Mouse (Mus musculus): ENCODE data around the gene Smap1.
"Not testable (repeated sequence)": the region's sequence is repeated elsewhere in the genome, so short reads cannot be mapped to it uniquely, and the experiment has no call there.

The Smap1 gene

DNA sequence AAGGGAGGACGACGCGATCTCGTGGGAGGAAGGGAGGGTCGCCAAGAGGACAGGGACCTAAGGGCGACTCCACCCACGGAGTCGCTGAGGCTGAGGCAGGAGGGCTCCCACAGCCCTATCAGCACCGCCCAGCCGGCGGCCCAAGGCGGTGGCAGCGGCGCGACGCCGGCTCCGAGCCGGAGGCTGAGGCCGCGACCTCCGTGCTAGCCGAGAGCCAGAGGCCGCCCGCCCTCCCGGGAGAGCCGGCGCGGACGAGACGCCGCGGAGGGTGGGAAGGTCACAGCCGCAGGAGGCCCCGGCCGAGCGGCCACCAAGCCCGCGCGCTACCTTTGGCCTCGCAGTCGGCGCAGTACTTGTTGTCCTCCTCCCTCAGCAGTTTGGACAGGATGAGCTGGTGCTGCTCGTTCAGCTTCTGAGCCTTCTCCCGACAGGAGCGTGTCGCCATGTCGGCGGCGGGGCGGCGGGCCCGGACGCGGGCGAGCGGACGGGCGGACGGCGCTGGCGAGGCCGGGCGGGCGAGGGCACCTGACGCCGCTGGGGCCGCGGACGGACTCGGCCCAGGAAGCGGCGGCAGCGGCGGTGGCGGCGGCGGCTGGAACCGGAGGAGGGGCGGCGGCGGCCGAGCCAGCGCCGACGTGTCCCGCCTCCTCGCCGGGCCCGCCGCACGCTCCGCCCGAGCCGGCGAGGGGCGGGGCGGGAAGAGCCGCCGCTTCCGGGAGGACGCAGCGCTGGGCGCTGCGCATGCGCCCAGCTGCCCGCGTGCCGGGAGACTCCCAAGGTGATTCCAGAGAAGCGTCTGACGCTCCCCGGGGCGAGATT is at the start of gene Smap1:
Smap1 (minus strand) TSS at position 607 of the 819 bp plus-strand sequence.
- in situ Hi-C loops (cut with MboI), result loop anchor here (25.0 kb wide), 1 partner anchor 90 kb away; the partner anchor contains the start of gene Sdhaf4

DNA sequence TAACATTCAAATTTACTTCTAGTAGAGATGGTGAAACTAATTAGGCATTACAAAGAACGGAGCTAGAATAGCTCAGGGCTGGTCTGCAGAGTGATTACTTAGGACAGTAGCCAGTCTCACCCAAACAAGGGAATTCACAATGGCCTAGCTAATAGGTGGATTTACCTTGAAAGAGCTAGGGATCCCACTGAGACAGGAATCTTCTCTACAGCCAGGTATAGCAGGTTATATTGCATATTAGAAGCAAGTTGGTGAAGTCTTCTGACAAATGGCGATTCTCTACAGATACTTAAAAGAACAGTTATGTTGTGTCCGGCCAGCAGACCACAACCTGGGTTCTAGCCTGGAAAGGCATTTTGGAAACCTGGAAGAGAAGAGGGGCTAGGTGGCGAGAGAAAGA is 49.0 kb upstream of the Smap1 start:
- in situ Hi-C loops (cut with MboI), result not testable (repeated sequence)

DNA sequence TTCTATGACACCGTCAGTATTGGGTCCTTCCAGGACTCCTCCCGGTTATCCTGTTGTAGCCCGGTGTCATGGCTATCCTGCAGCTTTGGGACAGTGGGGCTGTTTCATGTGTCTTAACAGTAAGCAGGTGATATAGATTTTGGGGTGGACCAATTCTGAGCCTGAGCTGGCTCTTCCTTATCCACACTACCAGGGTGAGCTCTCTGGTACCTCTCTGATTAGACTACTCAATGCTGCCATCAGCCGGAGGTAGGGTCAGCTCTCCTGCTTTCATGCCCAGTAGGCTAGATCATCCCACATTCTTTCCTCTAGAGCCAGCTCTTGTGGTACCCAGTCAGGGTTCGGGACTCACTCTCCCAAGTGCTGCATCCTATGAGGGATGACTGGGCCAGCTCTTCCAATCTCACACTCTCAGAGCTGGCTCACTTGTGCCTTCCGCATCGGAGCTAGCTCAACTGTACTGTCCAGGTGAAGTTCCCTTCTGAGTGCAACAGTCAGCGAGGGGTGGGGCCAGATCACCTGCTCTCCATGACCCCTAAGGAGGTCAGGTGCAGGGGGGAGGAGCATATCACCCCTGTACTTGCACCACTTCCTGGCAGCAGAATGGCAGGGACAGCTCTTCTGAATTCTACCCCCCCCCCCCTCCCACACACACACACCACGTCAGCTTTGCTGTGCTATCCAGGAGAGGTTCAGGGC is 46.1 kb upstream of the Smap1 start:
- in situ Hi-C loops (cut with MboI), result no loop called here

DNA sequence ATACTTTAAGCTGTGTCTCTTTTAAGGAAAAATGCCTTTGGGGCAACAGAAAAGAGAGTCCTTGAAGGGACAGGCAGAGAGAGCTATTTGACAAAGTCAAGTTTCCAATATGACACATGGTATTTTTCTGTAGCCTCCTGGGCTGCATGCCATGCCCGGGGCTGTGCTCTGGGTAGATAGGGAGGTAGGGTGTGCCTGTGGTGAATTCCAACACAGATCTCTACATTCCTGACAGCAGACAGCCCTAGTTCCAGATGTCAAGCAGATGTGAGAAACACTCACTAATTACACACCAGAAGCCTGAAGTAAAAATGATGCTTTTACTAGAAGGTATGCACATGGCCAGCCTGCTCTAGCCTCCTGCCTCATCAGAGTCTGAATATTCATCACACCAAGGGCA is 44.1 kb upstream of the Smap1 start:
- in situ Hi-C loops (cut with MboI), result no loop called here

DNA sequence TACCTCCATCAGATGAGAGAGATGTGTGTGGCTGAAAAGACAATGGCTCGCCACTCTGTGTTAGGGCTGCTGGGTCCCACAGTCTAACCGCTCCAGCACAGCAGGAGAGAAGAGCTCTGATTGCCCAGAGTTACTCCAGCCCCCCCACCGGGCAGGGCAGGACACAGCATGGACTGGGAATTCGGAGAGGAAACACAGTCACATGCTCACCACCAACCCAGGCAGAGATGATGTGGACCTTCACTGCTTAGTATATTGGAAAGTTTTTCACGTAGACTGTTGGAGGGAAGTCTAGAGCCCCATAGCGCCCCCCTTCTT is 37.3 kb upstream of the Smap1 start:
- in situ Hi-C loops (cut with MboI), result no loop called here

DNA sequence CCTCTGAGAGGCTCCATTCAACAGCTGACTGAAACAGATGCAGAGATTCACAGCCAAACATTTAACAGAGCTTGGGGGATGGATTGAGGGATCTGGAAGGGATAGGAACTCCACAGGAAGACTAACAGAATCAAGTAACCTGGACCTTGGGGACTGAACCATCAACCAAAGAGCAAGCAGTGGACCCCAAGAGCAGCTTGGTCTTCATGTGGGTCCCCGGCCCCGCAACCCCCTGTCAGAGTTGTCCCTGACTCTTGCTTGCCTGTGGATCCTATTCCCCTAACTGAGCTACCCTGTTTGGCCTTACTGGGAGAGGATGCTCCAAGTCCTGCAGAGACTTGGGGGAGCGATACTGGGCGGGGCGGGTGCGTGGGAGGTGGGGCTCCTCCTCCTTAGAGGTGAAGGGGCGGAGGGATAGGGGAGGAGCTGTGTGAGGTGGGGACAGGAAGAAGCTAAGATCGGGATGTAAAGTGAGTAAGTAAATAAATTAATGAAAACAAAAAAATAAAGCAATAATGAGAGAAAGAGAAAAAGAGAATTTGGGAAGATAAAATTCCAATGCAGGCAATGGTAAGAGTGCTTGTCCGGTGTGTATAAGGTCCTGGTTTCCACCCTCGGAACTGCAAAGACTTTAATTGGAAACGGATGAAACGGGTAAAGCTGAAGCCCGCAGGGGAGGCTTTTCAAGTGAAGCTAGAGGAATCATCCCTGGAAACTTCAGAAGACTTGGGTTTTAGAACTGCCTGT is 36.7 kb upstream of the Smap1 start:
- in situ Hi-C loops (cut with MboI), result no loop called here

DNA sequence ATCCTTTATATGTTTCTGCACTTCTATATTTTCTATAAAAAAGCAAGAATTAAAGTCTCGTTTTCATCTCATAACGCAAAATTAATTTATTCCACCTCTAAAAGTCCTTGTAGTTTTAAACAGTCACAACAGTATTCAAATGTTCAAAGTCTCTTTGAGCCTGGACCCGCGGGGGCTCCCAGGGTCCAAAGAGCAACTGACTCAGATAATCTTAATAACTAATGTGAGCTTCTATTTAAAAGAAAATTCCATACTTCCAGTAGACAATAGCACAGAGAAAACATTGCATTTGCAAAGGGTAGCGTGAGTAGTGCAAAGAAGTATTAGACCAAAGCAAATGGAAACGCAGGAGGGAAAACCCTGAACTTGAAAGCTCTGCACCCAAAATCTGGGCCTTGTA is 36.0 kb upstream of the Smap1 start:
- in situ Hi-C loops (cut with MboI), result no loop called here

DNA sequence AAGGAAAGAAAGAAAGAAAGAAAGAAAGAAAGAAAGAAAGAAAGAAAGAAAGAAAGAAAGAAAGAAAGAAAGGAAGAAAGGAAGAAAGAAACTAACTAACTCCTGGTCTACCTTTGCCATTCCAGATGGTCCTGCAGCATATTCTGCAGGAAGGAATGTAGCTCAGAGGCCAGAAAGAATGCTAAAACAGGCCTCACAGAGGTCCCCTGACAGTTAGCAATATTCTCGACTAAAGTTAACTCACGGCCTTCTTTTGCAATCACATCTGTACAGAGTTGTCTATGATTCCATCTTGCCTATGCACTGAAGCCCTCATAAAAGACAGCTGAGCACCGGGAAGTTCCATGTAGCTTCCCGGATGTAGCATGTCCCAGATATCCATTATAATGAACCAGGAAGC is 33.4 kb upstream of the Smap1 start:
- in situ Hi-C loops (cut with MboI), result no loop called here

DNA sequence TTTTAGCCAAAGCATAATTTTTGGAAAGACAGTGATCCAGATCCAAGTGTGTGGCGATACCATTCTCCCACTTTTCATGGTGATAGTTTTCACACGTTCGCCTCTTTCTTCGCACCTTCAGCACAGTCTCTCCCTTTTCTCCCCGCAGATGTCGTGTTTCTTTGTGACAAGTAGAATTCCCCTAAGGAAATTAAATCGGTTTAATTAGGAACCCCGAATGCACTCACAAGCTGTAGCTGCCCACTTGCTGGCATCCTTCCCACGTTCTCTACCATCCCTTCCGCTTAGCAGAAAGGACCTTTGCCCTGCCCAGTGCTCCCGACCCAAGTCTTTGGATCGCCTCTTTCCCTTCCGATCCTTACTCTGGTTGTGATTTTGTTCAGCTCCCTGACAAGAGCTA is 31.8 kb upstream of the Smap1 start:
- in situ Hi-C loops (cut with MboI), result no loop called here

DNA sequence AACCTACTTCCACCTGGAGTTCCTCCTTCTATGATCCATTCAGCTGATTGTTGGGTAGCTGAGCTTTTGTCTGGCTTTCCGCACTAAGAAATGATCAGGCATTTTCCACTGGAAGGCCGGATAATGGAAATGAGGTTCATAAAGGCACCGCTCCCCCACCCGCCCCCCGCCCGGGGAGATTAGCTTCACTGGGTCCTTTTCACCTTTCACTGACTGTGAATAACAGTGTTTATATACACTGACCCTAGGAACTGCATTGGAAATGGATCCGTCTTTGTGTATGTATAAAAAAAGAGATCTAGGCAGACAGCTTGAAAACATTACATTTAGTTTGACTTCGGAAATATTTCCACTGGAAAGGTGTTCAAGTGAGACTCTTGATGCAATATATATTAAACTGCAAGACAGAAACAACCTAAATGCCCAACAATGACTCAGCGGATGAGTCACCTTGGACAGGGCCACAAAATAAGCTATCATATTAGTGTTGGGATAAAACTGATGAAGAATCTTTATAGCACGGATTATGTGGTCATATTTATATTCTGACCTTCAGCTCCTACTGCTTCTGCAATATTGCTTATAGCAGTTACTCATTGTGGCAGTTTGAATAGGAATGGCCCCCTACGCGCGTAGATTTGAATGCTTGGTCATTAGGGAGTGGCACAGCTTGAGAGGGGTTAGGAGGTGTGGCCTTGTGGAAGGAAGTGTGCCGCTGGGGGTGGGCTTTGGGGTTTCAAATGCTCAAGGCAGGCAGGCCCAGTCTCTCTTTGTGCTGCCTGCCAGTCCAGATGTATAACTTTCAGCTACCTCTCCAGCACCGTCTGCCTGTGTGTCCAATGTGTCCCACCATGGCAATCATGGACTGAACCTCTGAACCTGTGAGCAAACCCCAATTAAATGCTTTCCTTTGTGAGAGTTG is 26.9 kb upstream of the Smap1 start:
- in situ Hi-C loops (cut with MboI), result no loop called here

DNA sequence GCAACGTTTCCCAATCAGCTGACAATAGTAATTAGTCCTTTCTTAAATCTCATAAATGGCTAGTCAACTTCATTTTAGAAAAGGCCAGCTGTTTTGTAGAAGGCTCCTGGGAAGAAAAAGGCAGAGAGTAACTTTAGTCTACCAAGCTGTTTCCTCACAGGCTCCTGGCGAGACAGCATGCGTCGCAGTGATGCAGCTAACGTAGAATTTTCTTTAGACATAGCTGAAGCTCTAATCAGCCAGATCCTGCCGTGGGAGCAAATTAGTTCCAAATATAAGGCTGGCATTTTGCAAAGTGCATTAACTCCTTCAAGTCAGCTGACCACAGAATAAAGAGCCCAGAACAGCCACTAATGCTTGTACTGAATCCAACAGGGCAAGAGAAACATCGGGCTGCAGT is 26.2 kb upstream of the Smap1 start:
- in situ Hi-C loops (cut with MboI), result no loop called here

DNA sequence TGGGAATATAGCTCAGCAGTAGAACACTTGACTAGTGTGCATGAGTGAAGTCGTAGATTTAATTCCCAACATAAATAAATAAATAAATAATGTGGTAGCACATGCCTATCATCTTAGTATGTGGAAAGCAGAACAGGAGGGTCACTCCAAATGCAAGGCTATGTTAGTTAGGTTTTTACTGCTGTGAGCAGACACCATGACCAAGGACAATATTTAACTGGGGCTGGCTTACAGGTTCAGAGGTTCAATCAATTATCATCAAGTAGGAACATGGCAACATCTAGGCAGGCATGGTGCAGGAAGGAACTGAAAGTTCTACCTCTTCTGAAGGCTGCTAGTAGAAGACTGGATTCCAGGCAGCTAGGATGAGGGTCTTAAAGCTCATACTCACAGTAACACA is 22.0 kb upstream of the Smap1 start:
- in situ Hi-C loops (cut with MboI), result no loop called here

DNA sequence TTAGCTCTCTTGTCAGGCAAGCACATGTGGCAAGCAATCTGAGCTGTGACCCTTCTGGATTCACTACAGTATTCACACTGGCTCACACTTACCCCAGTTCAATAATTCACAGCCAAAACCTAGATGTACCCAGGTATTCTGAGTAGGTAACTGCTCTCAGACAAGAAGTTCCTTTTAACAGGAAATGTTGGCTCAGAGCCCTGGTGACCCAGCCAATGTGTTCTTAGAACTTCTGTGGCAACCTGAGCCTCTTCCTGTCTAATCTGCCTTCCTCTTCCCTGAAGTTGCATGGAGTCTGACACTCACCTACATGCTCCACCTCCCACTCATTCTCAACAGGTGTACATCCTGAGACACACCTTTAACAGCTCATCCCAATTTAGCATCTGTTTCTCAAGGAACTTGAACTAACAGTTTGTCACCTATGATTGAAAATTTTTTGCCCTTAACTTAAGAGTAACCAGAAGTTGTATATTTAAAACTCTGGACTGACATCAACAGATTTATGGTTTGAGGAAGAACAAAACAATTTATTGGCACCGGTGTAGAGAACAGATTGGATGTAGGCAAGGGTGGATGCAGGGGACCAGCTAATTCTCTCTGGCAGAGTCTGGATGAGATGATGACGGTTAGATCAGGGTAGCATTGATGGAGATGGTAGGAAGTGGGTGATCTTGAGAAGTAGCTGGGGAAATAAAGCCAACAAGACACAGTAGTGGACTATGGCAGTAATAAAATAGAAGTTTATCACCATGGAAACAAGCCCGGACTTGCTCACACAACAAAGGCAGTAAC is 21.2 kb upstream of the Smap1 start:
- in situ Hi-C loops (cut with MboI), result no loop called here

DNA sequence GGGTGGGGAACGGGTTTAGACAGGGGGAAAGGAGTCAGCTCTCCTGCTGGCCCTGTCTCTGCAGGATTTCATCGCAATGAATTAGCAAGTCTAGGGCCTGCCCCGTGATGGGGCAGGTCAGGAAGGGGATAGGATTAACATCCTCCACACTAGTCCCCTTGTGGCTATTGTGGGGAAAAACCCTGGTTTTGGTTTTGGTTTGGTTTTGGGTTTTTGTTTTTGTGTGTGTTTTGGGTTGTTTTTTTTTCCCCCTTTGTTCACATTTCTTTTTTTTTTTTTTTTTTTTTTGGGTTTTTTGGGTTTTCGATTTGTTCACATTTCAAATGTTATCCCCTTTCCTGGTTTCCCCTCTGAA is 13.3 kb upstream of the Smap1 start:
- in situ Hi-C loops (cut with MboI), result no loop called here

DNA sequence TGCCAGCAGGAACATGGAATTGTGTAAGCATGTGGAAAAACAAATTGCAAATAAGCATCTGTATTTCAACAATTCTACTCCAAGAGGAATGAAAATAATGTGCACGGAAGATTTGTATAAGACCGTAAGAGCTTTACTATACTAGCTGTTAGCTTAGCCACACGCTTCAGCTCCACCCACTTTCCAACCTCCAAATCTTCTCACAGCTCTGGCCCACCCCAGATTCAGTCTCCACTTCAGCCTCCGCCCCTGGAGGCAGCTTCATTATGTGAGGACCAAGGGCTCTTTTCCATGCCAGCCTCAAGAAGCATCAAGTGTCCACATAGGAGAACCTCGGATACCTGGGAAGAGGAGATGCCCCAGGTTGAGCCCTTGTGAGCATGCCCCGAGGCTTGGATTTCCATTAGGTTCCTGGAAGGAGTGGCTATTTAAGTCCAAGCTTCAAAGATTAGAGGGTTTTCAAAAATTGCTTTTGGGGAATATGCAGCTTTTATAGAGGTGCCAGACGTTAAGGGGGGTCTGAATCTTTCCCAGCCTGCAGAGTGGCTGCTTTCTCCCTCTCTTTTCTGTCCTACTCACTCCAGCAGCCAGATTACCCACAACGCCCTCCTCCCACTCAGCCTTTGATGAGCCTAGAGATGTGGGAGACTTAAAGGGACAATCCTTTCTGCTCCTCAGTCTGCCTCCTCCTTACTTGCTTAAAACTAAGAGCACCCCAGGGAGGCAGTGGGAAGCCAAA is 12.7 kb upstream of the Smap1 start:
- in situ Hi-C loops (cut with MboI), result no loop called here

DNA sequence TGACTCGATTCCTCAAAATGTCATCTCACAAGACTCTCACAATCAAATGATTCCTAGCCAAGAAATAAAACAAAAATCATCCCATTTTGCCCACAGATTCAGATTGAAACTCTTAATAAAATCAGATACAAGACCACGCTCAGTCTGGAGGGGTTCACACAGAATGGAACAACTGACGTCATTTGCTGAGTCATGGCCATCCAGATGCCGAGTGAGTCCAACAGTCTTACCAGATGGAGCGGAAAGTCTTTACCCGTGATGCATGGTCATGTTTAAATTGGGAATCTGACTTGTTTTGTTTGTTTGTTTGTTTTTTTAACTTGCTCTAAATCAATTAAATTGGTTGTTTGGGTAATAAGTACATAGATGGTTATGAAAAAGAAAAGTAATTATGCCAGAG is 7.3 kb upstream of the Smap1 start:
- in situ Hi-C loops (cut with MboI), result no loop called here

DNA sequence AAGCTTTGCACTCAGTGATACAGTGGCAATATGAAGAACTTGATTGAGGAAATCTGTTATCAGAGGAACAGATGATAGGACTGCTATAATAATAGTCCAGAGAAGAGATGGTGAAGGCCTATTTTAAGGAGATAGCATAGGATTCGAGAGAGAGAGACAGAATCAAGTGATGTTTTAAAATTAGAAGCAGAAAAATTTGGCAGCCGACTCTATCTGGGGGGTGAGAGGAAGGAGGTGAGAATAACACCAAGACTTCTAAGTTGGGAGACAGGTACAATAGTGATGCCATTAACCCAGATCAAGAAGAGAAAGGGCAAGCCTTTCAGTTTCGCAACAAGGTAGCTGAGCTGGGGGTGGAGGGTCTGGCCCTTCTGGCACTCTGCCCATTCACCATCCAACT is 6.3 kb upstream of the Smap1 start:
- in situ Hi-C loops (cut with MboI), result no loop called here

DNA sequence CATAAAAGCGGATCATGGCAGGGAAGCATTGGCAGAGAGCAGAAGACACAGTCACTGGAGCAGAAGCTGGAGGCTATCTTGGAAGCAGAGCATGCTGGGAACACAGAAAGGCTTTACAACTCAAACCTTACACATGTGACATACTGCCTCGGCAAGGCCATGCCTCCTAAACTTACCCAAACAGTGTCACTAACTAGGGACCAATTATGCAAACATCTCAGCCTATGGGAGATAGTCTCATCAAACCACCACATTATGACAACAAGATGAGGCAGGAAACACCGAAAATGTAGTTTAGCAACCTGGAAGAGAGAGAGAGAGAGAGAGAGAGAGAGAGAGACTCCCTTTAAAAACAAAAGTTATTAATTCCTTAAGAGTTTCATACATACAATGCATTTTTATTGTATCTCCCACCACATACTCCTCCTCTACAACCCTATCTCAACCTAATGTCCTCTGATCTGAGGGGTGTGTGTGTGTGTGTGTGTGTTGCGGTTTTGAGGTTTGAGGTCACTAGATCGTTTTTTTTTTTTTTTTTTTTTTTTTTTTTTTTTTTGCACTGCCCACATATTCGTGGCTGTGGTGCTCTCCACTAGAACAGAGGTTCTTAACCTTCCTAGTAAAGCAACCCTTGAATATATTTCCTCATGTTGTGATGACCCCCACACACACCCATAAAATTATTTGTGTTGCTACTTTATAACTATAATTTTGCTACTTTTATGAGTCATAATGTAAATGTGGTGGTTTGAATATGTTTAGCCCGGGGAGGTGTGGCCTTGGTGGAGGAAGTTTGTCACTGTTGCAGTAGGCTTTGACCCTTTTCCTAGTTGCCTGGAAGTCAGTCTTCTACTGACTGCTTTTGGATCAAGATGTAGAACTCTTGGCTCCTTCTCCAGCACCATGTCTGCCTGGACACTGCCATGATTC is 1.9 kb upstream of the Smap1 start:
- in situ Hi-C loops (cut with MboI), result loop anchor here (25.0 kb wide), 1 partner anchor 88 kb away; the partner anchor contains the start of gene Sdhaf4

DNA sequence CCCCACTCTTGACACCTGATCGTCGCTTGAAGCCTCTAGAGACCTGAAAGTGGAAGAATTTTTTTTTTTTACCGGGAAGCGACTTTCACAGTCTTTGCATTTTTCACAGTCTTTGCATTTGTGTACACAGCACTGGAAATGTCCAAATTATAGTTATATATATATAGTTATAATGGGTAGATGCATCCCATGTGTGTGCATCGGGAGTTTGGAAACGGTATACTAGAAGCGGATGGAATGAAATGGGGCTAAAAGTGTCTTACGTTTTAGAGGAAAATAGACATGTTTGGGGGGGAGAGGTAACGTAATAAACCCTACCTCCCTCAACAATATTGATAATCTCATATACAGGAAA is 390 bp upstream of the Smap1 start:
- in situ Hi-C loops (cut with MboI), result loop anchor here (25.0 kb wide), 1 partner anchor 90 kb away; the partner anchor contains the start of gene Sdhaf4

Data from mature B cell (primary cell).